Mouse (Mus musculus): ENCODE measurements around the gene Gm11627.

- TF ChIP-seq CTCF (IDR thresholded peaks at IDR 0.05; ENCODE audit: low read depth) (no peak), EP300 (IDR thresholded peaks at IDR 0.05; ENCODE audit: low read depth) (no peak)
These were observed 27.5 kb upstream of the Gm11627 start for GRCm38 (mm10) chr11:102606751-102607171.

Data from liver, postnatal 0 days (tissue).